Mouse (Mus musculus): ENCODE results near the gene Sptssb.

DNA sequence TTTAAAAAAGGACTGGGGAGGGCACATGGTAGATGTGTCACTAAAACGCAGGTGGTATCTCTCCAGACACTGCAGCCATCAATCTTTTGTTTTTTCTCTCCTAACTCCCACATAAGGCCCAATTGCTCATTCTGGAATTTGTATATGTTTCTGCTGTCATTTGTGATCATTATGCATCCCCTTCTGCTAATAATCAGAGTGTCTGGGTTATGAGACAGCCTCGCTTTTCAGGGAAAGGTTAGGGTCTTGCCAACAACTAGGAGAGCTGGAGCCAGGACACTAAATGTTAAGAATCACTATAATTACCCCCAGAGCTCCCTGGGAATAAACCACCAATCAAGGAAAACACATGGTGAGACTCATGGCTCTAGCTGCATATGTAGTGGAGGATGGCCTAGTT, 47.3 kb downstream of the Sptssb start:
- no peak for TF ChIP-seq POLR2A (IDR thresholded peaks at IDR 0.05; ENCODE audit: extremely low read depth, insufficient read depth, low read length)
- TF ChIP-seq CTCF (IDR thresholded peaks at IDR 0.05; ENCODE audit: extremely low read depth, insufficient read depth, low read length), result no peak
